Mouse (Mus musculus): ENCODE measurements around the gene Ptpn22. TPM values are rescaled to one million over a fixed set of nuclear protein-coding genes. Genes with fewer than 3 reads are reported as not detected.

Gene Ptpn22
- polyA plus RNA-seq, 1 experiment from 2014 or later, result 0.84 TPM

DNA sequence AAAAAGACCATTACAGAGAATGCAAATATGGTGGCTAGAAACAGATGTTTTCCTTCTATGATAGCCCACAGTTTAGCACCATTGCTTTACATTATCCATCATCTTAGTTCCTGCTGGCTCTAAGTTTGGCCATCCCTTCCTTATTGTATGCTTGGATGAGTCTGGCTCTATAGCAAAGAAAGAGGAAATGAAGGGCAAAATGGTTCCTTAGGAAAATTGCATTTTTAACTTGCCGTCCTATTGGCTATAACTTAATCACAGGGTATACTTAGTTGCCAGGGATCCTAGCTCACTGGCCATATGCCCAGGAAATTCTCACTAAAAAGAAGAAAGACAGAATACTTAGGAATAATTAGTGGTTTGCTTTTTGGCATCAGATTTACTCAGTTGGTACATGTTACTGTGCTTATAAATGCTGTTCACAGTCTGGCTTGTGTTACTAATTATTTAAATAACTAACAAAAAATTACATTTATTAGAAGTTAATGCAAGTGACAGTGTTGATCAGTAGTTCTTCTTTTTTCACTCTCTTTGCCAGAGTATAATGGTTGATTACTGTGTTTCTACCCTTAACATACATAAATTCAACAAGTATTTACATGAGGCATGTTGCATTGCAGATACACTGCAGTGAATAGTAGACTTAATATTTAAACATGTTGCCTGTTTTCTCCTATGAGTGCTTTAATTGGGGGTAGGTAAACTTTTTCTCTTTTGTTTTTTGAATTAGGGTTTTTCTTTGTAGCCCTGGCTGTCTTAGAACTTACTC is 85.4 kb downstream of the Ptpn22 start:
- H3K4me1 ChIP-seq (replicated peaks; ENCODE audit: control insufficient read depth, insufficient read depth, low read length), result 0 out of 2 replicates have a peak, but pooled peaks cover 3% of the 10 kb centered on the region
- no peak overlapping the region for H3K4me2 ChIP-seq (replicated peaks)
- H3K4me3 ChIP-seq (replicated peaks; ENCODE audit: low read length), result no peak overlapping the region
- ATAC-seq (ENCODE audit: low FRiP score) (peak; percentile 53; the same call in 1 of the 2 replicates), DNase-seq (ENCODE audit: low spot score) (peak; percentile 57)
- no peaks in the 10 kb centered on the region for H3K36me3 ChIP-seq (replicated peaks; ENCODE audit: control insufficient read depth, insufficient read depth)
- no peaks in the 10 kb centered on the region for H3K27me3 ChIP-seq (ENCODE audit: control insufficient read depth, insufficient read depth, low read length)
- H3K9me3 ChIP-seq (ENCODE audit: control insufficient read depth, low read length), result no peaks in the 10 kb centered on the region
- WGBS, result 82% methylated on average over 1 of the region's 1 CpGs
- 0 out of 2 replicates have a peak overlapping the region, but pooled peaks have one; percentile 7 for H3K27ac ChIP-seq
- no peak overlapping the region for H3K9ac ChIP-seq

DNA sequence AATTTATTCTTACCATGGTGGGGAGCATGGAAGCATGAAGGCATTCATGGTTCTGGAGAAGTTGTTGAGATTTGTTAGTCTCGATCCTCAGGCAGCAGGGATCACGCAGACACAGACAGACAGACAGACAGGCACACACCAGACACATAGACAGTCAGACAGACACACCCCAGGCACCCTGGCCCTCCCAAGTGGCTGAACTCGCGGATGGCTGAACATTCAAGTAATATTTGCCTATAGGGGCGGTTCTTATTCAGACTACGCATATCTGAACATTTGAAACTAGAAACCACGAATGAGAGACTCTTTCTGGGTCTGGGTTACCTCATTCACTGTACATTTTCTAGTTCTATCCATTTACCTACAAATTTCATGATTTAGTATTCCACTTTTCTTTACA is 89.1 kb downstream of the Ptpn22 start:
- WGBS, result 91% methylated on average over 7 of the region's 7 CpGs
- Histone ChIP-seq H3K36me3 (replicated peaks; ENCODE audit: control insufficient read depth, insufficient read depth) (no peaks in the 10 kb centered on the region), H3K4me2 (replicated peaks) (no peak overlapping the region), H3K4me3 (replicated peaks; ENCODE audit: low read length) (no peak overlapping the region), H3K9ac (no peak overlapping the region), H3K4me1 (replicated peaks; ENCODE audit: control insufficient read depth, insufficient read depth, low read length) (0 out of 2 replicates have a peak, but pooled peaks cover 3% of the 10 kb centered on the region), H3K9me3 (ENCODE audit: control insufficient read depth, low read length) (no peaks in the 10 kb centered on the region), H3K27me3 (ENCODE audit: control insufficient read depth, insufficient read depth, low read length) (no peaks in the 10 kb centered on the region), H3K27ac (no peak overlapping the region)
- DNase-seq (ENCODE audit: low spot score) (no peak), ATAC-seq (ENCODE audit: low FRiP score) (no peak)

DNA sequence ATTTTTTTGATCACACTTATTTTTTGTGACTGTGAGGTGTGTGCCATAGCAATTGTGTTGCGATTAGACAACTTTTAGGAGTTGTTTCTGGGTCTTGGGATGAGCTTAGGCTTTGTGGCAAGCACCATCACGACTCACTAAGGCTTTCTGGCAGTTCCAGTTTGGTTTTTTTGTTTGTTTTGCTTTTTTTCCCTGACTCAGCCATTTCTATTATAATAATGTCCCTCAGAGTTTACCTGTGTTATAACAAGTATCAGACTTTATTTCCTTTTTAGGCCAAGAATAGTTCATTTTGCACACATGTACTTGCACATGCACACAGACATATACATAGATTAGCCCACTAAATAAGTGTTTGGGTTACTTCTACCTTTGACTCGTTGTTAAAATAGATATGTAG is 101.0 kb downstream of the Ptpn22 start:
- Histone ChIP-seq H3K9me3 (ENCODE audit: control insufficient read depth, low read length) (no peaks in the 10 kb centered on the region), H3K4me1 (replicated peaks; ENCODE audit: control insufficient read depth, insufficient read depth, low read length) (no peaks in the 10 kb centered on the region), H3K27ac (no peak overlapping the region), H3K4me3 (replicated peaks; ENCODE audit: low read length) (no peak overlapping the region), H3K4me2 (replicated peaks) (no peak overlapping the region), H3K9ac (no peak overlapping the region), H3K27me3 (ENCODE audit: control insufficient read depth, insufficient read depth, low read length) (no peaks in the 10 kb centered on the region), H3K36me3 (replicated peaks; ENCODE audit: control insufficient read depth, insufficient read depth) (peaks cover 47% of the 10 kb centered on the region)
- ATAC-seq (ENCODE audit: low FRiP score), result no peak
- WGBS, result 94% methylated on average over 3 of the region's 3 CpGs
- DNase-seq (ENCODE audit: low spot score), result no peak

Other genes starting within 250 kb of the Ptpn22 start
- 0.11 and 0.16 TPM in 2 replicates for gene Atg4a-ps, start 213.7 kb upstream of the Ptpn22 start, polyA plus RNA-seq (2014; fragmentation: Nextera tagmentation; extraction: Ambion mirVana)
- 12.0 and 12.4 TPM in 2 replicates for gene Olfml3, start 121.8 kb upstream of the Ptpn22 start, polyA plus RNA-seq (2014; fragmentation: Nextera tagmentation; extraction: Ambion mirVana)
- gene Gm10964, start 120.4 kb upstream of the Ptpn22 start, polyA plus RNA-seq (2014; fragmentation: Nextera tagmentation; extraction: Ambion mirVana), result not detected in 2 replicates
- gene Hipk1, start 68.2 kb upstream of the Ptpn22 start, polyA plus RNA-seq (2014; fragmentation: Nextera tagmentation; extraction: Ambion mirVana), result 16.3 and 17.6 TPM in 2 replicates
- 18.5 and 18.8 TPM in 2 replicates for gene Dclre1b, start 50.4 kb upstream of the Ptpn22 start, polyA plus RNA-seq (2014; fragmentation: Nextera tagmentation; extraction: Ambion mirVana)
- gene Ap4b1, start 50.3 kb upstream of the Ptpn22 start, polyA plus RNA-seq (2014; fragmentation: Nextera tagmentation; extraction: Ambion mirVana), result 20.4 and 25.2 TPM in 2 replicates
- 0.54 TPM in 1 of 2 replicates, not detected in the other for gene Gm43064, start 50.2 kb upstream of the Ptpn22 start, polyA plus RNA-seq (2014; fragmentation: Nextera tagmentation; extraction: Ambion mirVana)
- 0.26 and 0.31 TPM in 2 replicates for gene Bcl2l15, start 27.2 kb upstream of the Ptpn22 start, polyA plus RNA-seq (2014; fragmentation: Nextera tagmentation; extraction: Ambion mirVana)
- gene Rsbn1, start 54.3 kb downstream of the Ptpn22 start, polyA plus RNA-seq (2014; fragmentation: Nextera tagmentation; extraction: Ambion mirVana), result 24.6 and 25.0 TPM in 2 replicates
- 33.8 and 36.9 TPM in 2 replicates for gene Phtf1, start 108.3 kb downstream of the Ptpn22 start, polyA plus RNA-seq (2014; fragmentation: Nextera tagmentation; extraction: Ambion mirVana)